Mouse (Mus musculus) neutrophil, adult 59 days (primary cell): ENCODE measurements around the gene Zfp691. TPM values are rescaled to one million over a fixed set of nuclear protein-coding genes. Genes with fewer than 3 reads are reported as not detected.

ENCODE experiments used
- total RNA-seq, 2 experiments: library from RNA; stranded (reverse); gene quantifications; 1 replicate in 1 of 2; 2 replicates in 1 of 2; pipeline ENCODE4 v1.2.4; 2023

Gene Zfp691
- total RNA-seq, result 1 to 10 TPM; 3.9 to 6.7 TPM

DNA sequence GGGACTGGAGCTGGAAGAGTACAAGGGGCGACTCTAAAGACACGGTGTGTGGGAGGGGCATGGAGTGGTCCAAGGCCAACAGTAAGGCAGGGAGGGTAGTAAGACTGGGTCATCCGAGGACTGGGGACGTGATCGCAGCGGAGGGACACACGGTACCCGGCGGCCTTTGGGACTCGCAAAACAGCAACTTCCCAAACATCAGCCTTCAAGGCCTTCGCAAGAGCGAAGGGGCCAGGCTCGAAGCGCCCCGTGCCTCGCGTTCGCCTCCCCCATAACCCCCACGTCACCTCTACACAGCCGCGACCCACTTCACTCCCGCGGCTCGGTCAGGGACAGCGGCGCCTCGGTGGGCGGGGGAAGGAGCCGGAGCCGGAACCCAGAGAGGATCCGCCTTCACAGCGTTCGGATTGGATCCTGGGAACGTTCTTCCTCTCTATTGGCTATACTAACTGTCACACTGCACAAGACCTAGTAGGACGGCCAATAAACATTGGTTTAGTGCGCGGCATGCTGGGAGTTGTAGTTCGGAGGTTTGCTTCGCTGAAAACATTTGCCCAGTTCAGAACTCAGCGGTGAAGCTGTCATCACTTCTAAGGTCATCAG, at the start of gene Zfp691:
Gene Zfp691, minus strand, starts transcription at position 345 of the 603 bp plus-strand sequence.

GRCm38 (mm10) chr4:119218169-119218568, 44.2 kb upstream of the Zfp691 start, which contains the start of gene Tmem269:
TSS of gene Tmem269 (minus strand) at chr4:119218217.

GRCm38 (mm10) chr4:119194909-119195581, 21.1 kb upstream of the Zfp691 start, which contains the start of gene Svbp:
TSS of gene Svbp (plus strand) at chr4:119195306.

DNA sequence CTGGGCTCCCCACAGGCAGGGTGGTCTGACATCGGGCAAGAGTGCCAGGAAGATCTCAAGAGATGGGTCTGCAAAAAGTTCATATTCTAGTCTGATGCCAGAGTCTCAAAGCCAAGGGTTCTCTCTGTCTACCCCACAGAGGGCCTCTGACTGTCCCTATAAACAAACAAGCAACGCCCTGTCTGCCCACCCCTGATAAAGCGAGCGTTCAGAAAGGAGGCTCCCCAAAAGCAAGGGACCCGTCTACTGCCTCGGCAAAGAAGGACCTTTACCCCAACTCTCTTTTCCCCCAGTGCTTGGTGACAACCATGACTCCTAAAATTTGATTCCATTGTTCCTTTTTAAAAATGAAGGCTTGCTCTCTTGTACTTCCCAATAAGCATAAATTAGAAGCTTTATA, 15.9 kb upstream of the Zfp691 start, which contains the start of gene Ermap:
Gene Ermap, minus strand, starts transcription at position 148 of the 400 bp plus-strand sequence.

Other genes with a start within 250 kb of the Zfp691 start
- not detected for gene Olfr1328, start 235.6 kb downstream of the Zfp691 start, total RNA-seq
- not detected for gene Lao1, start 212.6 kb downstream of the Zfp691 start, total RNA-seq
- 10 to 100 TPM; 30.0 to 30.1 TPM for gene Slc2a1, start 65.5 kb downstream of the Zfp691 start, total RNA-seq
- gene Ermap, start 15.8 kb upstream of the Zfp691 start, total RNA-seq, result 10 to 100 TPM; 15.2 to 36.4 TPM
- 10 to 100 TPM; 11.8 to 13.4 TPM for gene Svbp, start 21.1 kb upstream of the Zfp691 start, total RNA-seq
- gene Tmem269, start 44.0 kb upstream of the Zfp691 start, total RNA-seq, result not detected
- gene AU022252, start 58.5 kb upstream of the Zfp691 start, total RNA-seq, result 1 to 10 TPM; 3.3 to 3.5 TPM
- gene P3h1, start 58.7 kb upstream of the Zfp691 start, total RNA-seq, result 1 to 10 TPM; 2.7 to 3.0 TPM
- gene Cldn19, start 81.2 kb upstream of the Zfp691 start, total RNA-seq, result not detected
- 100 to 1,000 TPM; 299 to 332 TPM for gene Ybx1, start 120.4 kb upstream of the Zfp691 start, total RNA-seq
- 10 to 100 TPM; 21.5 to 22.1 TPM for gene Ppih, start 146.4 kb upstream of the Zfp691 start, total RNA-seq
- not detected for gene Ccdc30, start 241.3 kb upstream of the Zfp691 start, total RNA-seq
- gene Ppcs, start 248.2 kb upstream of the Zfp691 start, total RNA-seq, result 1 to 10 TPM in 1 of 2 experiments, under 1 TPM in 1; 0.89 to 1.6 TPM
- gene Zmynd12, start 248.6 kb upstream of the Zfp691 start, total RNA-seq, result not detected